Mouse (Mus musculus): ENCODE results near the gene Urb2.

DNA sequence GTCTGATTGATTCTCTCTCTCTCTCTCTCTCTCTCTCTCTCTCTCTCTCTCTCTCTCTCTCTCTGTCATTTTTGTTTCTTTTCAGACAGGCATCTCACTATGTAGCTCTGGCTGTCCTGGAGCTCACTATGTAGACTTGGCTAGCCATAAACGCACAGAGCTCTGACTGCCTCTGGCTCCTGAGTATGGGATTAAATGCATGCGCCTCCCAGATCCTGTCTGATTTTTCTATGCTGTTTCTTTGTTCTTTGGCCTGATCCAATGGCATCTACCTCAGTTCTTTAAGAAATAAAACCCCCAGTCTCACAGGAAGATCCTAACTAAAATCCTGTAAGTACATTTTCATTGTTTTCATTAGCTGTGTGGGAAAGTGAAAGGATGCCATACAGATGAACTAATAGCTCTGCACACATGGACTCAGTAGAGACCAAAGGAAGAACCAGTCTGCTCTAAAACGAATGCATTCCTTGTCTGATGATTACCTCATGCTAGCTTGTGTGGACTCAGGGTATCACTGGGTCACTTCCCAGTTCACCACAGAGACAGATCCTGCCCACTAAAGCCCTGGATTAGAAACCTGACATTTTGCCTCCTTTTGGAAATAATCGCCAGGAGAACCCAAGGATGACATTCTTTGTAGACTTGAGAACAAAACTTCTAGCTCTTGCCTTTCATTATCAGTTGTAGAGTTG lies 45.9 kb downstream of the Urb2 start:
- no peak for TF ChIP-seq CTCF (conservative IDR thresholded peaks at IDR 0.05; ENCODE audit: insufficient read depth, insufficient read length, low read depth, low read length)
- TF ChIP-seq POLR2A (IDR thresholded peaks at IDR 0.05; ENCODE audit: low read depth, low read length), result no peak
